Mouse (Mus musculus) kidney, adult 2 months (tissue): Measurements from ENCODE around the gene AU022252.

ENCODE experiments used
- CTCF ChIP-seq: fragments of 200-500 bp; conservative IDR thresholded peaks from 2 replicates; pipeline ENCODE4 v1.5.1; 2011; ENCODE audit warnings: low read depth, mild to moderate bottlenecking, control low read depth, low read length, moderate library complexity, mixed read lengths; ENCODE audit not compliant: insufficient read depth, insufficient read length
- POLR2A ChIP-seq: fragments of 200-500 bp; IDR thresholded peaks from one replicate; pipeline ENCODE4 v1.6.1; 2011; ENCODE audit warnings: low read depth, low read length, control low read depth

DNA sequence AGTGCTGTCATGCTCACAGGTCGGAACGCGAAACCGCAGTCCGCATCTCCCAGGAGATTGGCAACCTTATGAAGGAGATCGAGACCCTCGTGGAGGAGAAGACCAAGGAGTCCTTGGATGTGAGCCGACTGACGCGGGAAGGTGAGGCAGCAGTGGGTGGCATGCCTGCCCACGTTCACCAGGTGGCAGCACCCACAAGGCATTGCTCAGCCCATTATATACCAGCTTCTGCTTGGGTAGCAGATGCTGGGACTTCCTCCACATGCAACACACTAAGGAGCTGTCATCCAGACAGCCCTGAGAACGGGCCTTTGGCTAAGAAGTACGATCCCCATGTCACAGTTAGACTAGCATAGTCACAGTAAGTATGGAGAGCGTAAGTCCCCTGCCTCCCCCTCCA lies 9.2 kb upstream of the AU022252 start:
- TF ChIP-seq CTCF (peak; percentile 75), POLR2A (no peak)
